Mouse (Mus musculus): ENCODE measurements at regions not wholly inside any gene's neighbourhood (a gene's known extent, or its start where the extent isn't known, plus 50 kb on each side); places are given as distances from the start of the nearest gene placed in this dataset.

DNA sequence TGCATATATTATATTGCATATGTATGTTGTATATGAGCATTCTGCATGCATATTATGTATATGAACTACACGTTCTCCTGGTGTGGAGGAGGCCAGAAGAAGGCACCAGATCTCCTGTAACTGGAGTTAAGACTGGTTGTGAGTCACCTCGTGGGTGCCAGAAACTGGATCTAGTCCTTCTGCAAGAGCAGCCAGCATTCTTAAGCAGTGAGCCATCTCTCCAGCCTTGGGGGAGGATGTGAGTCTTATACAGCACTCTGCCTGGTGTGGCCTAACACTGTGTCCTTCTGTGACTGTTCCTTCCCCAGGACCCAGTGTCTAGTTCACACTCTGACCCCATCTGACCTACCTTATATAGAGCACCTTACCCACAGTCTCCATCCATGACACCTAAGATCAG is 121.6 kb downstream of the Gm26897 start:
- Histone ChIP-seq H3K9me3 (replicated peaks; ENCODE audit: control insufficient read depth, insufficient read depth, low read length, poor library complexity, severe bottlenecking) (no peaks in the 10 kb centered on the region), H3K9ac (ENCODE audit: low read depth, poor library complexity, severe bottlenecking) (no peak overlapping the region), H3K4me1 (ENCODE audit: control insufficient read depth, insufficient read depth, low read length) (no peaks in the 10 kb centered on the region), H3K27ac (ENCODE audit: insufficient read depth, low read length) (no peak overlapping the region), H3K36me3 (ENCODE audit: control insufficient read depth, insufficient read depth, low read length, poor library complexity, severe bottlenecking) (no peaks in the 10 kb centered on the region), H3K4me3 (ENCODE audit: low read depth, low read length) (no peak overlapping the region), H3K27me3 (ENCODE audit: control insufficient read depth, insufficient read depth, low read length, poor library complexity, severe bottlenecking) (no peaks in the 10 kb centered on the region)
- TF ChIP-seq CTCF (IDR thresholded peaks at IDR 0.05; ENCODE audit: low read depth, low read length) (no peak), POLR2A (IDR thresholded peaks at IDR 0.05; ENCODE audit: insufficient read depth, low read length) (no peak), EP300 (IDR thresholded peaks at IDR 0.05; ENCODE audit: insufficient read depth, low read depth, low read length) (no peak)

DNA sequence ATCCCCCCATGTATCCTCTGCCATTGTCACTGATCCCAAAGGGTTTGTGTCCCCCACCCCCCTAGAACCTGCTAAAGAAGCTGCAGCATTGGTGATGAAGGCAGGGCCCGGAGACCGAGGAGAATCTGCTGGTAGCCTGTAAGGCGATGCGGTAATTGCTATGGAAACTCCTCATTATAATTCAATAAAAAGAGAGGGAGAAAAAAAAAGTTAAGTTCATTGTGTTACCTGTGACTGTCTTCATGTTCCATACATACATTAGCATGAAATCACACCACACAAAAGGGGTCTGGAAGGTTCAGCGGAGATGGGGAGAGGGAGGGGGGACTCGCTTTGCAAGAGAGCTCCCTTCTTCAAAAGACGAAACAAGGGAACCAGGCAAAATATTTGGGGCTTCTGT is 123.5 kb downstream of the Gm26897 start:
- H3K9me3 ChIP-seq (replicated peaks; ENCODE audit: control insufficient read depth, insufficient read depth, low read length, poor library complexity, severe bottlenecking) = no peaks in the 10 kb centered on the region
- no peaks in the 10 kb centered on the region for H3K36me3 ChIP-seq (ENCODE audit: control insufficient read depth, insufficient read depth, low read length, poor library complexity, severe bottlenecking)
- H3K9ac ChIP-seq (ENCODE audit: low read depth, poor library complexity, severe bottlenecking) = no peak overlapping the region
- no peak for TF ChIP-seq EP300 (IDR thresholded peaks at IDR 0.05; ENCODE audit: insufficient read depth, low read depth, low read length)
- no peak for TF ChIP-seq POLR2A (IDR thresholded peaks at IDR 0.05; ENCODE audit: insufficient read depth, low read length)
- TF ChIP-seq CTCF (IDR thresholded peaks at IDR 0.05; ENCODE audit: low read depth, low read length) = no peak
- H3K27ac ChIP-seq (ENCODE audit: insufficient read depth, low read length) = no peak overlapping the region
- no peaks in the 10 kb centered on the region for H3K27me3 ChIP-seq (ENCODE audit: control insufficient read depth, insufficient read depth, low read length, poor library complexity, severe bottlenecking)
- no peak overlapping the region for H3K4me3 ChIP-seq (ENCODE audit: low read depth, low read length)
- no peaks in the 10 kb centered on the region for H3K4me1 ChIP-seq (ENCODE audit: control insufficient read depth, insufficient read depth, low read length)

DNA sequence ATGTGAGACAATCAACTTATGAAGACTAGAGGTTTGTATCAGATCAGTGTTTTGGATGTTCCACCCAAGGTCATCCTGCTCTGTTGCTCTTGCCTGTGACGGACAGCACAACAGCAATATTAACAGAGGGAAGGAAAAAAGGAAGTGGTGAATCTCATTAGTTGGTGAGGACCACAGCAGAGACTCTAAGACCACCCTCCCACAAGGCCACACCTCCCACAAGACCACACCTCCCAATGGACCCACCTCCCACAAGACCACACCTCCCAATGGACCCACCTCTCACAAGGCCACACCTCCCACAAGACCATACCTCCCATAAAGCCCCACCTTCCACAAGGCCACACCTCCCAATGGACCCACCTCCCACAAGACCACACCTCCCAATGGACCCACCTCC is 126.7 kb downstream of the Gm26897 start:
- Histone ChIP-seq H3K9me3 (replicated peaks; ENCODE audit: control insufficient read depth, insufficient read depth, low read length, poor library complexity, severe bottlenecking) (no peaks in the 10 kb centered on the region), H3K9ac (ENCODE audit: low read depth, poor library complexity, severe bottlenecking) (no peak overlapping the region), H3K36me3 (ENCODE audit: control insufficient read depth, insufficient read depth, low read length, poor library complexity, severe bottlenecking) (no peaks in the 10 kb centered on the region), H3K27ac (ENCODE audit: insufficient read depth, low read length) (no peak overlapping the region), H3K4me1 (ENCODE audit: control insufficient read depth, insufficient read depth, low read length) (no peaks in the 10 kb centered on the region), H3K27me3 (ENCODE audit: control insufficient read depth, insufficient read depth, low read length, poor library complexity, severe bottlenecking) (no peaks in the 10 kb centered on the region), H3K4me3 (ENCODE audit: low read depth, low read length) (no peak overlapping the region)
- TF ChIP-seq EP300 (IDR thresholded peaks at IDR 0.05; ENCODE audit: insufficient read depth, low read depth, low read length) (no peak), POLR2A (IDR thresholded peaks at IDR 0.05; ENCODE audit: insufficient read depth, low read length) (no peak), CTCF (IDR thresholded peaks at IDR 0.05; ENCODE audit: low read depth, low read length) (no peak)

DNA sequence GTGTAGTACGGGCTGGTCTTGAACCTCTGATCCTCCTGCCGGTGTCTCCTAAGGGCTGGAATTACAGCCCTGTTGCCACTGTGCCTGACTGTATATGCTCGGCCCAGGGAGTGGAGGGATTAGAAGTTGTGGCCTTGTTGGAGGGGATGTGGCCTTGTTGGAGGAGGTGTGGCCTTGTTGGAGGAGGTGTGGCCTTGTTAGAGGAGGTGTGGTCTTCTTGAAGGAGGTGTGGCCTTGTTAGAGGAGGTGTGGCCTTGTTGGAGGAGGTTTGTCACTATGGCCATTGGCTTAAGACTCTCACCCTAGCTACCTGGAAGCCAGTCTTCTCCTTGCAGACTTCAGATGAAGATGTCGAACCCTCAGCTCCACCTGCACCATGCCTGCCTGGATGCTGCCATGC is 128.6 kb downstream of the Gm26897 start:
- TF ChIP-seq EP300 (IDR thresholded peaks at IDR 0.05; ENCODE audit: insufficient read depth, low read depth, low read length) (no peak), CTCF (IDR thresholded peaks at IDR 0.05; ENCODE audit: low read depth, low read length) (no peak), POLR2A (IDR thresholded peaks at IDR 0.05; ENCODE audit: insufficient read depth, low read length) (no peak)
- Histone ChIP-seq H3K27ac (ENCODE audit: insufficient read depth, low read length) (no peak overlapping the region), H3K27me3 (ENCODE audit: control insufficient read depth, insufficient read depth, low read length, poor library complexity, severe bottlenecking) (no peaks in the 10 kb centered on the region), H3K9me3 (replicated peaks; ENCODE audit: control insufficient read depth, insufficient read depth, low read length, poor library complexity, severe bottlenecking) (no peaks in the 10 kb centered on the region), H3K9ac (ENCODE audit: low read depth, poor library complexity, severe bottlenecking) (no peak overlapping the region), H3K4me3 (ENCODE audit: low read depth, low read length) (no peak overlapping the region), H3K36me3 (ENCODE audit: control insufficient read depth, insufficient read depth, low read length, poor library complexity, severe bottlenecking) (no peaks in the 10 kb centered on the region), H3K4me1 (ENCODE audit: control insufficient read depth, insufficient read depth, low read length) (no peaks in the 10 kb centered on the region)

DNA sequence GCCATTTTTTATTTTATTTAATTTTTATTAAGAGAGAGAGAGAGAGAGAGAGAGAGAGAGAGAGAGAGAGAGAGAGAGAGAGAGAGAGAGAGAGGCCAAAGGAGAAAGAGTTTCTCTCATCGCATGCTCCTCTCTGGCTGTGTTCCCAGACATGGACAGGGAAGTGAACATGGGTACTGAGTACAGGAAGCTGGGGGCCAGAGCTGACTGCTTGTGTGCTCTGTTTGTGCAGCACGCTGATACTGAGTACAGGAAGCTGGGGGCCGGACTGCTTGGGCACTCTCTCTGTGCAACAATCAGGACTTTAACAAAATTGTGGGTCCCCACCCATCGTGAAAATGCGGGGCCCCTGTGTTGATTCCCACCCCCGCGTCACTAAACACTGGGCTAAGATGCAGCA is 130.2 kb downstream of the Gm26897 start:
- Histone ChIP-seq H3K4me3 (ENCODE audit: low read depth, low read length) (no peak overlapping the region), H3K4me1 (ENCODE audit: control insufficient read depth, insufficient read depth, low read length) (no peaks in the 10 kb centered on the region), H3K9me3 (replicated peaks; ENCODE audit: control insufficient read depth, insufficient read depth, low read length, poor library complexity, severe bottlenecking) (no peaks in the 10 kb centered on the region), H3K9ac (ENCODE audit: low read depth, poor library complexity, severe bottlenecking) (no peak overlapping the region), H3K27me3 (ENCODE audit: control insufficient read depth, insufficient read depth, low read length, poor library complexity, severe bottlenecking) (no peaks in the 10 kb centered on the region), H3K27ac (ENCODE audit: insufficient read depth, low read length) (no peak overlapping the region), H3K36me3 (ENCODE audit: control insufficient read depth, insufficient read depth, low read length, poor library complexity, severe bottlenecking) (no peaks in the 10 kb centered on the region)
- TF ChIP-seq EP300 (IDR thresholded peaks at IDR 0.05; ENCODE audit: insufficient read depth, low read depth, low read length) (no peak), CTCF (IDR thresholded peaks at IDR 0.05; ENCODE audit: low read depth, low read length) (no peak), POLR2A (IDR thresholded peaks at IDR 0.05; ENCODE audit: insufficient read depth, low read length) (no peak)

DNA sequence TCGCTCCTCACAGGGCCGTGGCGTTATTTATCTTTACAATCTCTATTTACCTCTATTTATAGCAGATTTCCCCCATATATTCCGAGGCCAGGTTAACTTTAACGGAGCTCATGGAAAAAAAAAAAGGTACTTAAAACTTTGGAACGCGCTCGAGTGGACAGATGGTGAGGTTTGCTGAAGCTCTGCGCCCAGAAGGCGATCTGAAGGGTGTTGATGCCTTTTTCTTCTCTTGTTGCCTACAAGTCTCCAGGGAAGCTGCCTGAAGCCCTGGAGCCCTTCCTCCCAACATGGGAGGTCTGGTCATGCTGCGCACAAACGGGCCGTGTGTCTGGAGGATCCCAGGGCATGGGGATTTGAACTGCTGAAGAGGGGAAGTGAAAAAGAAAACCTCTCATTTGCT is 130.9 kb downstream of the Gm26897 start:
- no peaks in the 10 kb centered on the region for H3K36me3 ChIP-seq (ENCODE audit: control insufficient read depth, insufficient read depth, low read length, poor library complexity, severe bottlenecking)
- H3K4me1 ChIP-seq (ENCODE audit: control insufficient read depth, insufficient read depth, low read length) = no peaks in the 10 kb centered on the region
- H3K27me3 ChIP-seq (ENCODE audit: control insufficient read depth, insufficient read depth, low read length, poor library complexity, severe bottlenecking) = no peaks in the 10 kb centered on the region
- no peak overlapping the region for H3K4me3 ChIP-seq (ENCODE audit: low read depth, low read length)
- TF ChIP-seq POLR2A (IDR thresholded peaks at IDR 0.05; ENCODE audit: insufficient read depth, low read length) (no peak), EP300 (IDR thresholded peaks at IDR 0.05; ENCODE audit: insufficient read depth, low read depth, low read length) (no peak), CTCF (IDR thresholded peaks at IDR 0.05; ENCODE audit: low read depth, low read length) (no peak)
- no peak overlapping the region for H3K9ac ChIP-seq (ENCODE audit: low read depth, poor library complexity, severe bottlenecking)
- no peak overlapping the region for H3K27ac ChIP-seq (ENCODE audit: insufficient read depth, low read length)
- H3K9me3 ChIP-seq (replicated peaks; ENCODE audit: control insufficient read depth, insufficient read depth, low read length, poor library complexity, severe bottlenecking) = no peaks in the 10 kb centered on the region
